ENCODE assay signal across 13 mouse cellular contexts in genomic region chr19:47348395-47349016, GRCm38 (mm10).
DNase-seq lines count a peak whose midpoint lies in the region; ATAC-seq and TF ChIP-seq lines count a peak whose summit lies in the region.
"Had no signal": no experiment of that assay in that cellular context is flagged by ENCODE, and none has a peak within 500 bp of the region (broad histone marks: within the 10 kb centered on the region; RNA-seq: fewer than 3 reads in every experiment).

No protein-coding gene starts in this region.

- H3K9me3 ChIP-seq in heart, postnatal 0 days (replicated peaks; ENCODE audit: control insufficient read depth, low read length) = no peaks in the 10 kb centered on the region
- no peaks in the 10 kb centered on the region for H3K9me3 ChIP-seq in midbrain, postnatal 0 days (ENCODE audit: low read length)
- H3K9me3 ChIP-seq: embryonic facial prominence, embryonic 15.5 days; heart, embryonic 15.5 days had no signal

- H3K4me1 ChIP-seq in heart, postnatal 0 days (ENCODE audit: control insufficient read depth, insufficient read depth) = 0 out of 2 replicates have a peak, but pooled peaks cover 14% of the 10 kb centered on the region
- H3K4me1 ChIP-seq in midbrain, postnatal 0 days (ENCODE audit: insufficient read depth, low read length) = no peaks in the 10 kb centered on the region

- no peak for TF ChIP-seq EP300 in heart, postnatal 0 days (IDR thresholded peaks at IDR 0.05; ENCODE audit: low read depth)

- no peak overlapping the region for H3K4me3 ChIP-seq in heart, postnatal 0 days (ENCODE audit: low read depth, low read length)
- no peak overlapping the region for H3K4me3 ChIP-seq in midbrain, postnatal 0 days (ENCODE audit: low read depth, low read length)
- H3K4me3 ChIP-seq: embryonic facial prominence, embryonic 15.5 days; heart, embryonic 15.5 days had no signal

- ATAC-seq in heart, postnatal 0 days (ENCODE audit: insufficient read depth, low read depth) = peak; percentile 28; the same call in 1 of the 2 replicates
- no peak for ATAC-seq in midbrain, postnatal 0 days (ENCODE audit: low FRiP score)
- ATAC-seq: liver, postnatal 0 days had no signal

- no peak overlapping the region for H3K4me2 ChIP-seq in heart, postnatal 0 days (ENCODE audit: low read depth, low read length)
- H3K4me2 ChIP-seq in midbrain, postnatal 0 days (ENCODE audit: low read depth, low read length, poor library complexity, severe bottlenecking) = no peak overlapping the region
- H3K4me2 ChIP-seq: embryonic facial prominence, embryonic 15.5 days; heart, embryonic 15.5 days had no signal

- no peak overlapping the region for H3K9ac ChIP-seq in heart, postnatal 0 days (replicated peaks; ENCODE audit: low read depth, low read length)
- H3K9ac ChIP-seq in midbrain, postnatal 0 days (replicated peaks; ENCODE audit: low read length, poor library complexity, severe bottlenecking) = no peak overlapping the region
- H3K9ac ChIP-seq: embryonic facial prominence, embryonic 15.5 days; heart, embryonic 15.5 days; liver, postnatal 0 days had no signal

- no peak overlapping the region for H3K27ac ChIP-seq in heart, postnatal 0 days (ENCODE audit: low read depth)
- H3K27ac ChIP-seq in midbrain, postnatal 0 days (ENCODE audit: low read depth, low read length) = no peak overlapping the region
- H3K27ac ChIP-seq: embryonic facial prominence, embryonic 15.5 days; heart, embryonic 15.5 days had no signal

- H3K27me3 ChIP-seq in heart, postnatal 0 days (ENCODE audit: control insufficient read depth, insufficient read depth, low read length) = no peaks in the 10 kb centered on the region
- H3K27me3 ChIP-seq in midbrain, postnatal 0 days (ENCODE audit: insufficient read depth, low read length) = peaks cover 12% of the 10 kb centered on the region
- H3K27me3 ChIP-seq: embryonic facial prominence, embryonic 15.5 days had no signal

- intact Hi-C loops in heart, postnatal 10 days (cut with DNase I) = no loop called here

- 59% methylated on average over 14 of the region's 14 CpGs for whole genome bisulfite sequencing in heart, postnatal 0 days
- 83% methylated on average over 13 of the region's 14 CpGs for WGBS in midbrain, postnatal 0 days

- TF ChIP-seq CTCF in heart, postnatal 0 days (IDR thresholded peaks at IDR 0.05; ENCODE audit: low read depth) = no peak
- no peak for TF ChIP-seq CTCF in midbrain, postnatal 0 days (IDR thresholded peaks at IDR 0.05)

- 0 out of 2 replicates have a peak, but pooled peaks cover 7% of the 10 kb centered on the region for H3K36me3 ChIP-seq in heart, postnatal 0 days (replicated peaks; ENCODE audit: control insufficient read depth, insufficient read depth, low read length)
- no peaks in the 10 kb centered on the region for H3K36me3 ChIP-seq in midbrain, postnatal 0 days (ENCODE audit: insufficient read depth, low read length)
- H3K36me3 ChIP-seq: heart, embryonic 15.5 days had no signal

- DNase-seq in cerebellum, adult 11-12 months = peak; percentile 31
- no peak for DNase-seq in cerebellum, adult 8-10 months
- DNase-seq in heart, postnatal 0 days (ENCODE audit: low spot score) = no peak
- no peak for DNase-seq in heart, postnatal 10 days
- peak; percentile 51 for DNase-seq in ovary, adult 18-20 months (ENCODE audit: low spot score)
- DNase-seq in ovary, postnatal 14 days (ENCODE audit: low spot score) = no peak
- peak; percentile 30 for DNase-seq in midbrain, postnatal 0 days (ENCODE audit: low spot score)
- DNase-seq in layer of hippocampus, postnatal 10 days (ENCODE audit: low spot score in 2 of 2) = no peak
- DNase-seq: kidney, postnatal 4 days; liver, postnatal 0 days; lung, postnatal 4 days had no signal

Comparison
In these comparisons a context has a peak if more than half of its experiments do, and no peak if none do; other contexts are left out.
1. DNase-seq: peak in cerebellum, adult 11-12 months (single experiment), ovary, adult 18-20 months (single experiment) and midbrain, postnatal 0 days (single experiment); none in cerebellum, adult 8-10 months (single experiment), heart, postnatal 0 days (single experiment), heart, postnatal 10 days (0 of 2), ovary, postnatal 14 days (single experiment) and layer of hippocampus, postnatal 10 days (0 of 2).